Mouse (Mus musculus) heart, embryonic 15.5 days (tissue): Measurements from ENCODE around the gene Cd48. TPM values are rescaled to one million over a fixed set of nuclear protein-coding genes. Genes with fewer than 3 reads are reported as not detected.
A peak's percentile ranks its signal among the peaks of the same experiment; 100 is the strongest.

Source experiments
- ATAC-seq: fragments of 200-750 bp; cut with Nextera tagmentation; replicated peaks from 2 replicates; pipeline ENCODE4 v1.8.0; 2017; ENCODE audit warnings: low read depth, moderate TSS enrichment; ENCODE audit not compliant: insufficient number of reproducible peaks, insufficient read depth, low FRiP score
- H3K27ac ChIP-seq: fragments of 300-500 bp; sonication (generic); 2 replicates; pipeline ENCODE4 v1.5.1; 2015; ENCODE audit warnings: mild to moderate bottlenecking, inconsistent platforms
- H3K27me3 ChIP-seq: fragments of 300-500 bp; sonication (generic); 2 replicates; pipeline ENCODE4 v1.6.1; 2015; ENCODE audit warnings: inconsistent platforms
- H3K36me3 ChIP-seq: fragments of 300-500 bp; sonication (generic); 2 replicates; pipeline ENCODE4 v1.6.1; 2015; ENCODE audit warnings: mild to moderate bottlenecking, inconsistent platforms
- H3K4me1 ChIP-seq: fragments of 300-500 bp; sonication (generic); replicated peaks from 2 replicates; pipeline ENCODE4 v1.6.1; 2015; ENCODE audit warnings: inconsistent platforms
- H3K4me2 ChIP-seq: fragments of 300-500 bp; sonication (generic); 2 replicates; pipeline ENCODE4 v1.6.1; 2015; ENCODE audit warnings: inconsistent platforms, mild to moderate bottlenecking, moderate library complexity
- H3K4me3 ChIP-seq: fragments of 300-500 bp; sonication (generic); 2 replicates; pipeline ENCODE4 v1.5.1; 2015; ENCODE audit warnings: mild to moderate bottlenecking, inconsistent platforms
- H3K9ac ChIP-seq: fragments of 300-500 bp; sonication (generic); 2 replicates; pipeline ENCODE4 v1.6.1; 2015; ENCODE audit warnings: mild to moderate bottlenecking, inconsistent platforms
- H3K9me3 ChIP-seq: fragments of 300-500 bp; sonication (generic); replicated peaks from 2 replicates; pipeline ENCODE4 v1.6.1; 2016; ENCODE audit warnings: inconsistent platforms
- WGBS: fragments of 180-500 bp; shearing (Covaris S2); methylation state at CpG from one replicate; pipeline ENCODE4 v1.1.7; 2015; ENCODE audit warnings: mixed read lengths; 5-methylcytosine and 5-hydroxymethylcytosine counted together
- polyA plus RNA-seq: library from polyadenylated mRNA; unstranded; fragments of >200 nt; fragmentation: Nextera tagmentation; extraction: Ambion mirVana; gene quantifications from 2 replicates; pipeline ENCODE4 v1.2.1, GENCODE M21; 2015

Gene Cd48
- 2.4 and 9.6 TPM in 2 replicates for polyA plus RNA-seq

- 76% methylated on average over 14 of the region's 14 CpGs for WGBS
- no peaks in the 10 kb centered on the region for H3K9me3 ChIP-seq
- H3K4me1 ChIP-seq: no peaks in the 10 kb centered on the region
- ATAC-seq: no peak
- no peak within 1 kb of the TSS for H3K9ac ChIP-seq
- H3K4me3 ChIP-seq: peak within 1 kb of the TSS; percentile 19; the same call in 1 of the 2 replicates
- H3K36me3 ChIP-seq: no peaks in the 10 kb centered on the region
- no peaks in the 10 kb centered on the region for H3K27me3 ChIP-seq
- no peak within 1 kb of the TSS for H3K27ac ChIP-seq
- H3K4me2 ChIP-seq: no peak within 1 kb of the TSS
These were observed at the start of gene Cd48 for GRCm38 (mm10) chr1:171681531-171682299. Gene Cd48 (plus strand): TSS chr1:171682009.

- WGBS: 46% methylated on average over 6 of the region's 6 CpGs
- no peak for ATAC-seq
- Histone ChIP-seq H3K4me3 (no peak overlapping the region), H3K4me1 (0 out of 2 replicates have a peak, but pooled peaks cover 6% of the 10 kb centered on the region), H3K9me3 (no peaks in the 10 kb centered on the region), H3K4me2 (no peak overlapping the region), H3K9ac (no peak overlapping the region), H3K36me3 (no peaks in the 10 kb centered on the region), H3K27me3 (no peaks in the 10 kb centered on the region), H3K27ac (no peak overlapping the region)
These were observed 46.1 kb upstream of the Cd48 start for GRCm38 (mm10) chr1:171635696-171636095.

GRCm38 (mm10) chr1:171637101-171637500, 44.7 kb upstream of the Cd48 start:
- H3K36me3 ChIP-seq: no peaks in the 10 kb centered on the region
- no peak overlapping the region for H3K4me3 ChIP-seq
- H3K4me1 ChIP-seq: no peaks in the 10 kb centered on the region
- H3K27me3 ChIP-seq: no peaks in the 10 kb centered on the region
- ATAC-seq: no peak
- 70% methylated on average over 8 of the region's 8 CpGs for WGBS
- no peak overlapping the region for H3K9ac ChIP-seq
- no peak overlapping the region for H3K27ac ChIP-seq
- H3K9me3 ChIP-seq: no peaks in the 10 kb centered on the region
- no peak overlapping the region for H3K4me2 ChIP-seq

GRCm38 (mm10) chr1:171638686-171639085, 43.1 kb upstream of the Cd48 start:
- WGBS: 60% methylated on average over 2 of the region's 2 CpGs
- H3K36me3 ChIP-seq: no peaks in the 10 kb centered on the region
- H3K4me2 ChIP-seq: no peak overlapping the region
- no peaks in the 10 kb centered on the region; the same call in 1 of the 2 replicates for H3K4me1 ChIP-seq
- no peaks in the 10 kb centered on the region for H3K9me3 ChIP-seq
- no peak overlapping the region for H3K27ac ChIP-seq
- H3K9ac ChIP-seq: no peak overlapping the region
- H3K4me3 ChIP-seq: no peak overlapping the region
- no peaks in the 10 kb centered on the region for H3K27me3 ChIP-seq
- no peak for ATAC-seq

GRCm38 (mm10) chr1:171640796-171641195, 41.0 kb upstream of the Cd48 start:
- Histone ChIP-seq H3K27me3 (no peaks in the 10 kb centered on the region), H3K36me3 (no peaks in the 10 kb centered on the region), H3K4me3 (no peak overlapping the region), H3K4me1 (no peaks in the 10 kb centered on the region; the same call in 1 of the 2 replicates), H3K9ac (no peak overlapping the region), H3K4me2 (no peak overlapping the region), H3K9me3 (no peaks in the 10 kb centered on the region), H3K27ac (no peak overlapping the region)
- ATAC-seq: no peak
- 88% methylated on average over 6 of the region's 6 CpGs for WGBS

GRCm38 (mm10) chr1:171643612-171644011, 38.2 kb upstream of the Cd48 start:
- Histone ChIP-seq H3K9ac (no peak overlapping the region), H3K9me3 (no peaks in the 10 kb centered on the region), H3K27me3 (no peaks in the 10 kb centered on the region), H3K27ac (no peak overlapping the region), H3K4me2 (no peak overlapping the region), H3K4me1 (no peaks in the 10 kb centered on the region; the same call in 1 of the 2 replicates), H3K36me3 (no peaks in the 10 kb centered on the region), H3K4me3 (no peak overlapping the region)
- 53% methylated on average over 7 of the region's 7 CpGs for WGBS
- ATAC-seq: no peak

GRCm38 (mm10) chr1:171646429-171646940, 35.3 kb upstream of the Cd48 start:
- Histone ChIP-seq H3K36me3 (no peaks in the 10 kb centered on the region), H3K4me2 (no peak overlapping the region), H3K4me3 (no peak overlapping the region), H3K27me3 (no peaks in the 10 kb centered on the region), H3K9ac (no peak overlapping the region), H3K9me3 (no peaks in the 10 kb centered on the region), H3K4me1 (no peaks in the 10 kb centered on the region; the same call in 1 of the 2 replicates), H3K27ac (no peak overlapping the region)
- 51% methylated on average over 5 of the region's 5 CpGs for WGBS
- ATAC-seq: no peak

- no peaks in the 10 kb centered on the region for H3K36me3 ChIP-seq
- H3K27ac ChIP-seq: no peak overlapping the region
- no peaks in the 10 kb centered on the region for H3K9me3 ChIP-seq
- no peaks in the 10 kb centered on the region; the same call in 1 of the 2 replicates for H3K4me1 ChIP-seq
- WGBS: 77% methylated on average over 5 of the region's 5 CpGs
- H3K4me2 ChIP-seq: no peak overlapping the region
- no peak for ATAC-seq
- no peak overlapping the region for H3K4me3 ChIP-seq
- H3K9ac ChIP-seq: no peak overlapping the region
- H3K27me3 ChIP-seq: no peaks in the 10 kb centered on the region
These were observed 34.1 kb upstream of the Cd48 start for GRCm38 (mm10) chr1:171647716-171648115.

GRCm38 (mm10) chr1:171648840-171649239, 33.0 kb upstream of the Cd48 start:
- no peak for ATAC-seq
- no peaks in the 10 kb centered on the region for H3K36me3 ChIP-seq
- WGBS: 66% methylated on average over 8 of the region's 8 CpGs
- H3K4me3 ChIP-seq: no peak overlapping the region
- H3K4me2 ChIP-seq: no peak overlapping the region
- no peaks in the 10 kb centered on the region for H3K4me1 ChIP-seq
- no peak overlapping the region for H3K27ac ChIP-seq
- H3K9ac ChIP-seq: no peak overlapping the region
- H3K27me3 ChIP-seq: no peaks in the 10 kb centered on the region
- no peaks in the 10 kb centered on the region for H3K9me3 ChIP-seq

- H3K4me3 ChIP-seq: no peak within 1 kb of the TSS
- no peaks in the 10 kb centered on the region for H3K27me3 ChIP-seq
- no peak for ATAC-seq
- no peaks in the 10 kb centered on the region for H3K36me3 ChIP-seq
- no peak within 1 kb of the TSS for H3K9ac ChIP-seq
- no peaks in the 10 kb centered on the region for H3K4me1 ChIP-seq
- WGBS: 83% methylated on average over 5 of the region's 5 CpGs
- no peak within 1 kb of the TSS for H3K4me2 ChIP-seq
- no peak within 1 kb of the TSS for H3K27ac ChIP-seq
- H3K9me3 ChIP-seq: no peaks in the 10 kb centered on the region
These were observed 29.1 kb upstream of the Cd48 start, which contains the start of gene Slamf7 for GRCm38 (mm10) chr1:171652734-171653133. Gene Slamf7 (minus strand): TSS chr1:171653035.

GRCm38 (mm10) chr1:171658561-171658991, 23.2 kb upstream of the Cd48 start:
- Histone ChIP-seq H3K4me3 (no peak overlapping the region), H3K4me1 (no peaks in the 10 kb centered on the region), H3K9ac (no peak overlapping the region), H3K27me3 (no peaks in the 10 kb centered on the region), H3K9me3 (no peaks in the 10 kb centered on the region), H3K36me3 (no peaks in the 10 kb centered on the region), H3K27ac (no peak overlapping the region), H3K4me2 (no peak overlapping the region)
- ATAC-seq: no peak
- 42% methylated on average over 5 of the region's 5 CpGs for WGBS

GRCm38 (mm10) chr1:171660423-171660822, 21.4 kb upstream of the Cd48 start:
- Histone ChIP-seq H3K9me3 (no peaks in the 10 kb centered on the region), H3K36me3 (no peaks in the 10 kb centered on the region), H3K27ac (no peak overlapping the region), H3K4me3 (no peak overlapping the region), H3K4me1 (no peaks in the 10 kb centered on the region), H3K27me3 (no peaks in the 10 kb centered on the region), H3K4me2 (no peak overlapping the region), H3K9ac (no peak overlapping the region)
- no peak for ATAC-seq
- 82% methylated on average over 1 of the region's 1 CpGs for WGBS
